Mouse (Mus musculus): ENCODE results near the gene Mpv17. TPM values are rescaled to one million over a fixed set of nuclear protein-coding genes. Genes with fewer than 3 reads are reported as not detected.

Gene Mpv17
- polyA plus RNA-seq, 1 experiment from 2014 or later, result 76.8 TPM

DNA sequence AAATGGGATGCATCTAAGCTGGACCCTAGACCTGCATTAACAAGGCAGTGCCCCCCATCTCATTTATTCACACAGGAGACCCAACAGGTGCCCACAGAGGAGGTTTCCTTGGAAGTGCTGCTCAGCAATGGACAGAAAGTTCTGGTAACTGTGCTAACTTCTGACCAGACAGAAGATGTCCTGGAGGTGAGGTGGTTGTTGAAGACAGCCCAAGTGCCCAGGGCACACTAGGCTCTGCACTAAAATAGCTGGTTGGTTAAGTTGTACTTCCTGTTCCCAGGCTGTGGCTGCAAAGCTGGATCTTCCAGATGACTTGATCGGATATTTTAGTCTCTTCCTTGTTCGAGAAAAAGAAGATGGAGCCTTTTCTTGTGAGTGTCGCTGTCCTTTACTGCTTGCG, 41.6 kb upstream of the Mpv17 start:
- Histone ChIP-seq H3K9me3 (replicated peaks) (peaks cover 4% of the 10 kb centered on the region), H3K27me3 (no peaks in the 10 kb centered on the region), H3K9ac (no peak overlapping the region), H3K4me3 (replicated peaks) (0 out of 2 replicates have a peak overlapping the region, but pooled peaks have one; percentile 10), H3K27ac (no peak overlapping the region), H3K4me2 (no peak overlapping the region), H3K4me1 (peaks cover 37% of the 10 kb centered on the region), H3K36me3 (peaks cover 69% of the 10 kb centered on the region)
- 93% methylated on average over 4 of the region's 4 CpGs for WGBS
- ATAC-seq (replicated peaks; ENCODE audit: low FRiP score), result no peak

DNA sequence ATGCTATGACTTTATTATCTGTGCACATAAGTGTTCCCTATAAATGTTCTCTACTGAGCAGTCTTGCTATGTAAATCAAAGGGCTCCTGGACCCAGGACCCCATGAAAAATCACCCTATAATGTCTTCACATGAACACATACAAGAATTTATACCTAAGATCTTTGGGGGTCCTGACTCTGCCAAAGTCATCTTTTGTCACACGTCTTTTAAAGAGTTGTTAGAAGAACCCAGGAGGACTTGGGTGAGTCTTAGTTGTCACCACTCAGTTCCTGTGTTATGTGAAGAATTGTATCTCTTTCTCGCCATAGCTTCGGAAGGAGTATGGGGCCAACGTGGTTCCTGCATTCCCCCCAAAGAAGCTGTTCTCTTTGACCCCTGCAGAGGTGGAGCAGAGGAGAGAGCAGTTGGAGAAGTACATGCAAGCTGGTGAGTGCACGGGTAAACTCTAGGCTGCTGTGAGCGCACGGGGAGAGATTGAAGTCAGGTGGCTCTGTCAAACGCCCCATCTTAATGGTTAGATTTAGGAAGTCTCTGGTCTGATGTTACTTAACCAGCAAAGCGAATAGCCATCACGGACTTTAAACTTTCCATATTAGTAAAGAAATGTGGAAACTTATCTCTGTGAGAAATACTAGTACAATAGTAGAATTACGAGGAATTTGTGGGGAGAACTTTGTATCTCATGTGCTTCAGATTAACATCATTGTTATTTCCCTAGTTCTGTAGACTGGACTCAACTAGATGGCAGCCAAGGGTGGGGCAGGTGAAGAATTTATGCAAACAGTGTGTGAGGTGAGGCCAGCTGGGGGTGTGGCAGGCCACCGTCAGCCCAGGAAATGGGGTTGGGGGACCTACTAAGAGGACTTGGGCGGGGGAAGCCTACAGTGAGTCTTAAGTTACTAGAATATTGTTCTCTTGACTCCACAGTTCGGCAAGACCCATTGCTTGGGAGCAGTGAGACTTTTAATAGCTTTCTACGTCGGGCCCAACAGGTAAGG, 40.7 kb upstream of the Mpv17 start:
- Histone ChIP-seq H3K27me3 (no peaks in the 10 kb centered on the region), H3K4me1 (peaks cover 29% of the 10 kb centered on the region), H3K9me3 (replicated peaks) (no peaks in the 10 kb centered on the region), H3K9ac (0 out of 2 replicates have a peak overlapping the region, but pooled peaks have one; percentile 87), H3K36me3 (peaks cover 69% of the 10 kb centered on the region), H3K4me2 (peak overlapping the region; percentile 76), H3K4me3 (replicated peaks) (peak overlapping the region; percentile 95; the same call in 1 of the 2 replicates), H3K27ac (no peak overlapping the region)
- 92% methylated on average over 16 of the region's 16 CpGs for whole genome bisulfite sequencing
- ATAC-seq (replicated peaks; ENCODE audit: low FRiP score), result no peak

DNA sequence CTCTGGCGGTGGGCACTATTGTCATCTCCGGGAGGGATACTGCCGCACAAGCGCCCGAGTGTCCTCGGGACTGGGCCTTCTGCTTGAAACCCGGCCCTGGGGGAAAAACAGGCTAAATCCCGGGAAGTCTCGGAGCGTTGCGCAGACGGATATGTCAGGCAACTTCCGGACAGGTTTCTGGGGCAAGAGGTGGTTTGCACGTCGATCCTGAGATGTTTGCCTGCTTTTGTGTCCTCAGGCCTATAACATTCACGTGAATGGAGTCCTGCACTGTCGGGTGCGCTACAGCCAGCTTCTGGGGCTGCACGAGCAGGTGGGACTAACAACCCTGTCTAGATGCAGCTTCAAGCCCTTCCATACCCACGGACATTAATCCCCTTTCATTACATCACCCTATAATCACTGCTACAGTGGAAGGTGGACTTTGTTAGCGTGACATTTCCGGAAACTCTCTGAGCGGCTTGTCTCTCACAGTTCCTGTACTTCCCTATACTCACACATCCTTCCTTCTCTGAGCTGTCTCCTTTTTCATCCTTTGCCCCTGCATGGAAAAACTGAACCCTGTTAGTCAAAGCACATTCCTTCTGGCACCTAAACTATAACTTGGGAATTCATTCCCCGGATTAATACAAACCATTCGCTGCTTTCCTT, 39.7 kb upstream of the Mpv17 start:
- Histone ChIP-seq H3K27me3 (no peaks in the 10 kb centered on the region), H3K4me1 (peaks cover 22% of the 10 kb centered on the region), H3K9me3 (replicated peaks) (no peaks in the 10 kb centered on the region), H3K4me2 (peak overlapping the region; percentile 76), H3K9ac (peak overlapping the region; percentile 87), H3K36me3 (peaks cover 68% of the 10 kb centered on the region), H3K4me3 (replicated peaks) (peak overlapping the region; percentile 95), H3K27ac (peak overlapping the region; percentile 94)
- ATAC-seq (replicated peaks; ENCODE audit: low FRiP score), result no peak
- 11% methylated on average over 25 of the region's 25 CpGs for WGBS

DNA sequence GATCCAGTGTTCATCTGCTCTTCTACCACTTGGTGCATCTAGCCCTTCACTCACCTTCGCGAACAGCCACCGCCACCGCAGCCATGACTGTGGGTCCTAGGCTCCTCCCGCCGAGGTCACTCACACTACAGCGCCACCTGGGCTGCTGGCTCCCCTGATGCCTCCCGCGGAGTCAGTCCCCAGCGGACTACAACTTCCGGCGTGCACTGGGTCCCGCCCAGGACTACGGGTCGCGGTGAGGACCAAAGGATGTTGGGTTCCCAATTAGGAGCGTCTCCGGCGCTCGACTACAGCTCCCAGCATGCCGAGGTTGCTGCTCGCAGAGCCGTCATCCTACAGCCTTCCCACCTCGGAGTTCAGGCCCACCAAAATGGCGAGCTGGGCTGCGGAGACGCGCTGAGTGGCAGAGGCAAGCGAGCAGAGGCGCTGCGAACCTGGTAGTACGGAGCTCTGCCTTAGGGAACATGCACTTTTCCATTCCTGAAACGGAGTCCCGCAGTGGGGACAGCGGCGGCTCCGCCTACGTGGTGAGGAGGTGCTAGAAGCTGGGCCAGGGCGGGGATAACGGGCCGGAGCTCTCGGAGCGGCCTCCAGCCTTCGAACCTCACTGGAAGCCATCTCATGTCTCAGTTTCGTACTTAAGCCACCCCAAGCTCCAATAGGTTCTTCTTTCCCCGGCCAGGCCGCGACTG, 39.0 kb upstream of the Mpv17 start, which contains the start of the genes Snx17 and Eif2b4:
Gene Snx17, plus strand, starts transcription at position 289 of the 692 bp plus-strand sequence.
Gene Eif2b4, minus strand, starts transcription at position 492 of the 692 bp plus-strand sequence.
- ATAC-seq (replicated peaks; ENCODE audit: low FRiP score), result peak; percentile 96
- H3K27me3 ChIP-seq, result no peaks in the 10 kb centered on the region
- H3K4me3 ChIP-seq (replicated peaks), result peak within 1 kb of the TSS; percentile 95
- peaks cover 68% of the 10 kb centered on the region for H3K36me3 ChIP-seq
- H3K4me1 ChIP-seq, result peaks cover 22% of the 10 kb centered on the region
- peak within 1 kb of the TSS; percentile 87 for H3K9ac ChIP-seq
- H3K4me2 ChIP-seq, result peak within 1 kb of the TSS; percentile 76
- under 1% methylated on average over 48 of the region's 48 CpGs for WGBS
- no peaks in the 10 kb centered on the region for H3K9me3 ChIP-seq (replicated peaks)
- peak within 1 kb of the TSS; percentile 94 for H3K27ac ChIP-seq

DNA sequence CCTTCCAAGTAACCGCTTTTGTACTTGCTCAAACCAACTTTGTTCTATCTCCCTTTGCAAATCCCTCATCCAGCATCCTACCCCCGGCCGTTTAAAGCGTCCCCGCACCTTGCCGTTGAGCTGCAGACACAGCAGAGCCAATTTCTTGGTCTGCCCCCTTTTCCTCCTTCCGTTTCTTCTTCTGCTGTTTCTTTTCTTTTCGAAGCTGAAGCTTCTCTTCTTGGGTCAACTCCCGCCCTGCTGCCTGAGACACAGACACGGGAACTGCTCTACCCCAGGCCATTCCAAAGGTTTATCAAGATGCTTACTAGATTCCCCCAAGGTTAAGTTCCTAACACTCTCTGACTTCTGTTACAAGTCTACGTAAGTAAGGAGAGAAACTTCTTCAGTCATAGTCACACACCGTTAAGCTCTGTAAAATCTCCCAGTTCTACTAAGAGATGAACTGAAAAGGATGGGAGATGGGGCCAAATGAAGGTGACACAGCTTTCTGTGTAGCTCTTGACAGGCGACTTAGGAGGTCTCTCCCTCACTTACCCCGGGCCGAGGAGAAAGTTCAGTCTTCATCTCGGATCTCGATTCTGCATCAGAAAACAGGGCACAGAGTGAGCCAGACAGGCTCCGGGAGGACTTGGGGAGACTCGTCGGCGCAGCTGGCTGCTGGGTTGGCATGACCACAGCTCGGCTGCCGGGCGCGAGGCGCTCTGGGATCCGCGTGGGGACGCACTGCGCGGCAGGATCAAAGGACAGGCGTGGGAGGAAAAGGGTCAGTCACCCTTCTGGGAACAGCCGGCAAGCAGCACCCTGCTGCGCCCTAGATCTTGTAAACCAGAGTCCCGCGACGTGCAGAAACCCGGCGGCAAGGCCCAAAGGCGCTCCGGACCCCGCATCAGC, 38.2 kb upstream of the Mpv17 start:
- peak; percentile 73; the same call in 1 of the 2 replicates for ATAC-seq (replicated peaks; ENCODE audit: low FRiP score)
- H3K9ac ChIP-seq, result peak overlapping the region; percentile 87
- 14% methylated on average over 42 of the region's 42 CpGs for WGBS
- peaks cover 68% of the 10 kb centered on the region for H3K36me3 ChIP-seq
- peak overlapping the region; percentile 76 for H3K4me2 ChIP-seq
- H3K27me3 ChIP-seq, result no peaks in the 10 kb centered on the region
- H3K9me3 ChIP-seq (replicated peaks), result no peaks in the 10 kb centered on the region
- peaks cover 22% of the 10 kb centered on the region for H3K4me1 ChIP-seq
- peak overlapping the region; percentile 95 for H3K4me3 ChIP-seq (replicated peaks)
- peak overlapping the region; percentile 94 for H3K27ac ChIP-seq

DNA sequence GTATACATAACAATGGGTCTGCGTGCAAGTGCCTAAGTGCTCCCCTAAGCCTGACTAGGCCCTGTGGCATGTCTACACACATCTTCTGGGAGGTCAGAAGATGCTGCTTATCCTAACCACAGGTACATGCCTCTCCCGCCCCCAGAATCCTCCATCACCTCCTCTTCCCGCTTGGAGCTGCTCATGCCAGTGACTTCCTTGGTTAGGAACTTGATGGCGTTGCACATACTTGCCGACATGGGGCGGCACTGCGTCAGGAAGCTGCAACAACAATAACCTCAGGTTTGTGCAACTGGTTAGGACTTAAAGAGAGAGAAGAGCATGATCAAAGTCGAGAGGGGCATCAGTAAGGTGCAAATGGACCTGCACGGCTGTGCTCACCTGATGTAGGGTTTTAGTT, 36.1 kb upstream of the Mpv17 start:
- H3K4me1 ChIP-seq, result peaks cover 22% of the 10 kb centered on the region
- no peak overlapping the region for H3K9ac ChIP-seq
- H3K4me3 ChIP-seq (replicated peaks), result no peak overlapping the region
- no peak for ATAC-seq (replicated peaks; ENCODE audit: low FRiP score)
- H3K4me2 ChIP-seq, result no peak overlapping the region
- 90% methylated on average over 9 of the region's 9 CpGs for WGBS
- H3K27me3 ChIP-seq, result no peaks in the 10 kb centered on the region
- H3K9me3 ChIP-seq (replicated peaks), result no peaks in the 10 kb centered on the region
- peaks cover 54% of the 10 kb centered on the region for H3K36me3 ChIP-seq
- no peak overlapping the region for H3K27ac ChIP-seq

DNA sequence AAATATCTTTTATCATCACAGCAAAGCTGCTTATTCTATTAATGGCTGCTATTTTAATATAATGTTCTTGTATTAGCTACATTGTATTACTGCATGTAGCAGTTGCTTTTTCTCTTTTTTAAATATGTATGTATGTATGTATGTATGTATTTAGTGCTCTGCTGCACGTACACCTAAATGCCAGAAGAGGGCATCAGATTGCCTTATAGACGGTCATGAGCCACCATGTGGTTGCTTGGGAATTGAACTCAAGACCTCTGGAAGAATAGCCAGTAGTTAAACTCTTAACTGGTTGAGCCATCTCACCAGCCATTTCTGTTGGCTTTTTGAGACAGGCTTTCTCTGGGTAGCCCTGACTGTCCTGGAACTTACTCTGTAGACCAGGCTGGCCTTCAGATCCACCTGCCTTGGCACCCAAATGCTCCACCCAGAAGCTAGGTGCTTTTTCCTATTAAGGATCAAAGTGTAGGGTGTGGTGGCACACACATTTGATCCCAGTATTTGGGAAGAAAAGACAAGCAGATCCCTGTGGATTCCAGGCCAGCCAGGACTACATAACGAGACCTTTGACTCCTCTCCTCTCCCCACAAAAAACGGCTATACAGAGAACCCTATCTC, 34.3 kb upstream of the Mpv17 start:
- Histone ChIP-seq H3K9ac (no peak overlapping the region), H3K27me3 (no peaks in the 10 kb centered on the region), H3K36me3 (peaks cover 46% of the 10 kb centered on the region), H3K4me1 (peaks cover 12% of the 10 kb centered on the region), H3K27ac (no peak overlapping the region), H3K4me2 (no peak overlapping the region), H3K4me3 (replicated peaks) (no peak overlapping the region), H3K9me3 (replicated peaks) (no peaks in the 10 kb centered on the region)
- 75% methylated on average over 4 of the region's 4 CpGs for WGBS
- ATAC-seq (replicated peaks; ENCODE audit: low FRiP score), result no peak

DNA sequence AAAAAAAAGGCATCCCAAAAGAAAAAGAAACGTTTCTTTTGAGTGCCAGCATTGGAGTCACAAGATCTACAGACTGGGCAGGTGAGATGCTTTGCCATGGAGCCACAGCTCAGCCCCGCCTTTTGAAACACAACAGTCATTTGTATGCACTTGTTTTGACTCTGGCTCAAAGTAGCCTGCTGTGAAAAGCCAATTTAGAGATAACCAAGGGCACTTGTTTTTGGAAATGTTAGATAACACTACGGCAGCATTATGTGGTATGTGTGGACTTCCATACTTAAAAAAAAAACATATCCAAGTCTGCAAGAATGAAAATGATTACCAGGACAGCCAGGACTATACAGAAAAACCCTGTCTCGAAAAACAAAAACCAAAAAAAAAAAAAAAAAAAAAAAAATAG, 29.6 kb upstream of the Mpv17 start:
- WGBS, result 64% methylated on average over 4 of the region's 4 CpGs
- no peak for ATAC-seq (replicated peaks; ENCODE audit: low FRiP score)
- Histone ChIP-seq H3K9ac (no peak overlapping the region), H3K27me3 (no peaks in the 10 kb centered on the region), H3K4me3 (replicated peaks) (no peak overlapping the region), H3K9me3 (replicated peaks) (no peaks in the 10 kb centered on the region), H3K4me1 (peaks cover 6% of the 10 kb centered on the region; the same call in 1 of the 2 replicates), H3K36me3 (peaks cover 21% of the 10 kb centered on the region), H3K27ac (no peak overlapping the region), H3K4me2 (no peak overlapping the region)

DNA sequence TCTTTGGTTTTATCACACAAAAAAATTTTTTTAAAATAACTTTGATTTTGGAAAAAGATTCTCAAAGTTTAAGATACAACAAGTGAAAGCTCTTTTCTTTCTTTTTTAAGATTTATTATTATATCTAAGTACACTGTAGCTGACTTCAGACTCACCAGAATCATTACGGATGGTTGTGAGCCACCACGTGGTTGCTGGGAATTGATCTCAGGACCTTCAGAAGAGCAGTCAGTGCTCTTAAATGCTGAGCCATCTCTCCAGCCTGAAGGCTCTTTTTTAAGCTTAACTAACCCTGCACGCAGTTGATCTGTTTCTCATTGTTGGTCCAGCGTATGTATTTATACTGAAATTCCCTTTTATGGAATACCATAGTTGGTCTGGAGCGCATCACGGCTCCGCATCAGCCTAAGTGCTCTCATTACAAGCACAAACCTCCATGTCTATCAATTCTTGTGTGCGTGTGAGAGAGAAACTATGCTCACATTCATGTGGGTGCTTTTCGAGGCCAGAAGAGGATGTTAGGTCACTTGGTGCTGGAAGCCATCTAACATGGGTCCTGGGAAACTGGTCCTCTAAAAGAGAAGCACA, 27.2 kb upstream of the Mpv17 start:
- WGBS, result 94% methylated on average over 9 of the region's 9 CpGs
- Histone ChIP-seq H3K4me3 (replicated peaks) (no peak overlapping the region), H3K27me3 (no peaks in the 10 kb centered on the region), H3K36me3 (peaks cover 16% of the 10 kb centered on the region; the same call in 1 of the 2 replicates), H3K4me1 (peaks cover 18% of the 10 kb centered on the region; the same call in 1 of the 2 replicates), H3K9me3 (replicated peaks) (no peaks in the 10 kb centered on the region), H3K27ac (no peak overlapping the region), H3K4me2 (no peak overlapping the region), H3K9ac (no peak overlapping the region)
- no peak for ATAC-seq (replicated peaks; ENCODE audit: low FRiP score)
